Comparison of ENCODE assay signal across 17 mouse cellular contexts in genomic region chr9:72703142-72703541, GRCm38 (mm10).
"Had no signal": no experiment of that assay in that cellular context is flagged by ENCODE, and none has a peak within 500 bp of the region (broad histone marks: within the 10 kb centered on the region; RNA-seq: fewer than 3 reads in every experiment).

No protein-coding gene starts in this region.

- H3K4me1 ChIP-seq: midbrain, embryonic 12.5 days; neural tube, embryonic 12.5 days had no signal

- H3K4me3 ChIP-seq: midbrain, embryonic 10.5 days; midbrain, embryonic 12.5 days; neural tube, embryonic 12.5 days had no signal

- H3K27me3 ChIP-seq: midbrain, embryonic 12.5 days; neural tube, embryonic 12.5 days had no signal

- H3K4me2 ChIP-seq: lung, embryonic 14.5 days; midbrain, embryonic 12.5 days; neural tube, embryonic 12.5 days had no signal

- ATAC-seq: midbrain, embryonic 16.5 days had no signal

- DNase-seq: lung, adult 18-20 months; lung, embryonic 14.5 days; lung, postnatal 10 days; lung, postnatal 4 days; midbrain, embryonic 14.5 days; retina, postnatal 1 day; right cerebral cortex, adult 18-20 months; right cerebral cortex, postnatal 25 days; right cerebral cortex, postnatal 4 days; spleen, adult 18-20 months; thymus, adult 2 months; thymus, postnatal 25 days; thymus, postnatal 4 days had no signal

- H3K9me3 ChIP-seq: midbrain, embryonic 10.5 days; midbrain, embryonic 12.5 days; neural tube, embryonic 12.5 days had no signal

- H3K27ac ChIP-seq: midbrain, embryonic 10.5 days; midbrain, embryonic 12.5 days; neural tube, embryonic 12.5 days had no signal

- H3K9ac ChIP-seq: lung, embryonic 14.5 days; midbrain, embryonic 12.5 days; neural tube, embryonic 12.5 days had no signal
